Mouse (Mus musculus): Measurements from ENCODE around the gene Ctps.
"Not testable (repeated sequence)": the region's sequence is repeated elsewhere in the genome, so short reads cannot be mapped to it uniquely, and the experiment has no call there.

The Ctps gene

GRCm38 (mm10) chr4:120569486-120570437, at the start of gene Ctps:
Gene Ctps, minus strand, starts transcription at chr4:120570276.
- DNase-seq (ENCODE audit: low spot score), result peak; percentile 90

GRCm38 (mm10) chr4:120616199-120617025, 46.3 kb upstream of the Ctps start:
- peak; percentile 14 for DNase-seq (ENCODE audit: low spot score)

- DNase-seq (ENCODE audit: low spot score), result peak; percentile 22
Measured at GRCm38 (mm10) chr4:120615528-120616081, 45.5 kb upstream of the Ctps start.

DNA sequence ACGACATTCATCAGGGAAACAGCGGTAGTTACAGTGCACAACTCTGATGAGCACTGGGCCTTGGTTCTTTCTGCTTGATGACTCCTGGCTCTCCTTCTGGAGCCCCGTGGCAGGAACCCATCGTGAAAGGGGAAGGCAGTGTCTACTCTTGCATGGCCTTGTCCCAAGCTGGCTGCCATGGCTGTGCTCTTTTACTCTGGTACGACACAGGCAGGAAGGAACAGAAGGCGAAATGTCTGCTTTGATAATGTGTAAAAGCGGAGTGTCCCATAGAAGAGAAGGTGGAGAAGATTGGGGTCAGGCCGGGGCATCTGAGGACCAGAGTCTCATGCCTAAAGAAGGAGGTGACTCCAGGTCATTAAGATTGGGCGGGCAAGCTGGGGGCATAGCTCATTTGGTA, 44.6 kb upstream of the Ctps start:
- DNase-seq (ENCODE audit: low spot score), result no peak

DNA sequence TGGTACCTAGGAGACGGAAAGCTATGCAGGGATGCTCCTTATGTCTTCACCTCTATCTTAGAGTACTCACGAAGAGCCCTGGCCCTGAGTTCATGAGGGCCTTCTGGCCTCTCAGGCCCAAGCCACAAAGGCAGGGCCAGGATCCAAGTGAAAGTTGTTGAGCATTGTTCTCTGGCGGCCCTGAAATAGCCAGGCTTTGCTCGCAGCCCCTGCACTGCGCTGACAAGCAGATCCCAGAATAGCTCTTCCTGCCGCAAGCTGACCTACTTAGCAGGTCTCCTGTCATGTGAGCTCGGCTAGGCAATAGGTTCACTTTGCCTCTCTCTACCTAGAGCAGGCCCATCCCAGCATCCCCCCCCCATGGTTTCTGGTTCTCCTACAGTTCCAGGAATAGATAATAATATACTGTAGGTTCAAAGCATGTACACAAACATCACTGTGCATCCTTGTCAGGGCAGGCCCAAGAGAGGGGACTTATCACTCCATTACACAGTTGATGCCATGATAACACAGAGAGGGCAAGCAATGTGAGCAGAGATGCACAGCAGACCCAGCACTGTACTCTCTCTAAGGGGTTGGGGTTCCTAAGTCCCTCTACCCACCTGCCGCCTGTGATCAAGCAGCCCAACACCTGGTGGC, 43.7 kb upstream of the Ctps start:
- peak; percentile 21 for DNase-seq (ENCODE audit: low spot score)

GRCm38 (mm10) chr4:120612304-120613080, 42.4 kb upstream of the Ctps start:
- no peak for DNase-seq (ENCODE audit: low spot score)

- no peak for DNase-seq (ENCODE audit: low spot score)
Measured at GRCm38 (mm10) chr4:120611005-120611404, 40.9 kb upstream of the Ctps start.

- DNase-seq (ENCODE audit: low spot score), result no peak
Measured at GRCm38 (mm10) chr4:120606941-120607340, 36.9 kb upstream of the Ctps start.

DNA sequence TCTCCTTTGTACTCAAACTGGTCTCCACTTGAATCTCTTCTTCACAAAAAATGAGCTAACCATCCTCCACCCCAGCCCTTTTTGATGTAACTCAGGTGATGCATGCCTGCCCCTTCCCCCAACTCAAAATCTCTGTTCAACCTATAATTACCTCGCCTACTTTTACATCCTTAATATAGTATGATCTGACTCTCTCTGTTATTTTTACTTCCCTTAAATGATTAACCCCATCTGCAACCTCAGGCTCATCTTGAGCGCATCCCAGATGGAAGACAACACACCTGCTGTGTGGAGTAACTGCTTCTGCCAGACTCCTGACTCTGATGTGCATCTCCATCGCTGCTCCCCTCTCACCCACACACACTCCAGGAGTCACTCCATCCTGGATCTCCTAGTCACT, 32.6 kb upstream of the Ctps start:
- DNase-seq (ENCODE audit: low spot score), result no peak

DNA sequence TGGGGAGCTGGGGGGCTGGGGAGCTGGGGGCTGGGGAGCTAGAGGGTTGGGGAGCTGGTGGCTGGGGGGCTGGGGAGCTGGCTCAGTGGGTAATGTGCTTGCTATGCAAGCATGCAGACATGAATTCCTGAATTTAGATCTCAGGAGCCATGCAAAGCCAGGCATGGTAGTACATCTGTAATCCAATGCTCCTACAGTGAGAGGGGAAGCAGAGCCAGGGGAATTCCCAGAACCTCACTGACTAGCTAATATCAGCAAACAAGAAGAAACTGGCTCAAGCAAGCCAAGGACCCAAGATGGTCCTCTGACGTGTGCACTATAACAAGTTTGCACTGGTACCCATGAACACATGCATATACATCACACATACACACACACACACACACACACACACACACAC, 31.7 kb upstream of the Ctps start:
- DNase-seq (ENCODE audit: low spot score), result no peak

- no peak for DNase-seq (ENCODE audit: low spot score)
Measured at GRCm38 (mm10) chr4:120598922-120599321, 28.8 kb upstream of the Ctps start.

- DNase-seq (ENCODE audit: low spot score), result not testable (repeated sequence)
Measured at GRCm38 (mm10) chr4:120596210-120596609, 26.1 kb upstream of the Ctps start.

GRCm38 (mm10) chr4:120590973-120591372, 20.9 kb upstream of the Ctps start:
- no peak for DNase-seq (ENCODE audit: low spot score)

DNA sequence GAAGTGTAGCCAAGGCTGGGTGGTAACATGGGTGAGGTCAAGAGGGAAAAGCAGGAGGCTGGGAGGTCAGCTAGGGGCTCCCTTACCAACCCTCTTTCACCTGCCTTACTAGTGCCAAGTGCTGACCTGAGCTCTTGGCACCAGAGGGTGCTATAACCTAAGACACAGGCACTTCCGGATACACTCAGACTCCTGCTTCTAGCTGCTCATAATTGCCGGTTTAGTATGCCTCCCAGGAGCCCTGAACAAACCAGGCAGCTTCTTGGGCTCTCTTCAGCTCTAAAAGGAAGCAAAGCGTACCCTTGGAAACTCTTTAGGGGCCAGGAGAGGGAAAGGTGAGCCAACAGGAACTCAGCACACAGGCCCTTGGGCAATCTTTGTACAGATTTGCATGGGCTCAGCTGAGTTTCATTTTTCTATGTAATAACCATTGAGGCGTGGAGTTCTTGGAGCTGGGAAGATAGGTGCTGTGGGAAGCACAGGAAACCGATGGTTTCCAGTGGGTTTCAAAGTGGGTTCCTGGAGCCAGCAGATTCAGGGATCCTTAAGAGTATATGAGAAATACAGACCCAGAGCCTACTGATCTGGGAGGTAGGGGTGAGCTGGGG, 19.8 kb upstream of the Ctps start:
- DNase-seq (ENCODE audit: low spot score), result peak; percentile 34

- DNase-seq (ENCODE audit: low spot score), result no peak
Measured at GRCm38 (mm10) chr4:120589070-120589469, 19.0 kb upstream of the Ctps start.

- DNase-seq (ENCODE audit: low spot score), result no peak
Measured at GRCm38 (mm10) chr4:120588445-120588844, 18.4 kb upstream of the Ctps start, which contains the start of gene Gm8439. Gene Gm8439, plus strand, starts transcription at chr4:120588745.

- DNase-seq (ENCODE audit: low spot score), result no peak
Measured at GRCm38 (mm10) chr4:120586986-120587385, 16.9 kb upstream of the Ctps start.

DNA sequence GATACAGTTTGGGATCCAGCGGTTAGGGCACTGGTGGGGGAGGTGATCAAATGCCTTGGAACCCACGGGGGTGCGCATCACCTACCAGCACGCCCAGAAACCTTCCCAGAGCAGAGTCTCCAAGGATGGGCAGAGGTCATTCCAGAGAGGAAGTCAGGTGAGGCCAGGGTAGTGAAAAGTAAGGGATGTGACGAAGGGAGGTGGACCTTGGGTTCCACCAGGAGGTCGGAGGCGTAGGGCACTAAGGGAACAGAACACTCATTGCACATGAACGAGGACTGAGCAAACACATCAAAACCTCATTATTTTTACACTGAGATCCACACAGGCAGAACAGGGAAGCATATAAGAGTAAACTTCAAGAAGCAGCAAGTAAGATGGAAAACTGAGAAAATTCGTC, 11.6 kb upstream of the Ctps start:
- DNase-seq (ENCODE audit: low spot score), result no peak

DNA sequence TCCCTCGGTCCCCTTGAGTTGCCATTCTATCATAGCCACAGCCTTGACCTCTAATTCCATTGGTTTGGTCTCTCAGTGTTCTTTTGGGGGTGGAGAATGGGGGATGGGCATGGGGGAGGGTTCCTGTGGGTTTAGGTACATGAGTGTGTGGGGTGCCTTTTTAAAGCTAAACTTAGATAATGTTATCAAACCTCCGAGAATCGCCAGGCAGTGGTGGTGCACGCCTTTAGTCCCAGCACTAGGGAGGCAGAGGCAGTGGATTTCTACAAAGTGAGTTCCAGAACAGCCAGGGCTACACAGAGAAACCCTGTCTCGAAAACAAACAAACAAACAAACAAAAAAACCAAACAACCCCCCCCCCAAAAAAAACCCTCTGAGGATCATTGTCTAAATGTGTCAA, 10.8 kb upstream of the Ctps start:
- DNase-seq (ENCODE audit: low spot score), result no peak

GRCm38 (mm10) chr4:120571691-120572090, 1.6 kb upstream of the Ctps start:
- DNase-seq (ENCODE audit: low spot score), result no peak

GRCm38 (mm10) chr4:120571070-120571464, 991 bp upstream of the Ctps start:
- DNase-seq (ENCODE audit: low spot score), result no peak
